Mouse (Mus musculus): ENCODE results near the gene Dld.

- no peak for TF ChIP-seq CTCF (IDR thresholded peaks at IDR 0.05; ENCODE audit: borderline replicate concordance, insufficient read depth, low read depth, low read length)
- TF ChIP-seq POLR2A (IDR thresholded peaks at IDR 0.05; ENCODE audit: borderline replicate concordance, insufficient read depth, low read length): no peak
Measured at GRCm38 (mm10) chr12:31323136-31323695, 28.0 kb downstream of the Dld start.

Measured in cerebellum, adult 2 months (tissue).